Mouse (Mus musculus) activated CD4-positive, CD25-positive, alpha-beta regulatory T cell, adult 4 months (primary cell): ENCODE measurements around the gene Mdga1. TPM values are rescaled to one million over a fixed set of nuclear protein-coding genes. Genes with fewer than 3 reads are reported as not detected.

Source experiments
- ATAC-seq: one replicate; pipeline ENCODE4 v1.8.0; 2017
- polyA plus RNA-seq, 2 experiments: library from polyadenylated mRNA; unstranded; fragments of 100-300 nt; shearing (Covaris generic); gene quantifications; one replicate each; pipeline ENCODE4 v1.2.1; 2017

Mdga1 gene
- polyA plus RNA-seq, 2 experiments from 2014 or later = not detected

DNA sequence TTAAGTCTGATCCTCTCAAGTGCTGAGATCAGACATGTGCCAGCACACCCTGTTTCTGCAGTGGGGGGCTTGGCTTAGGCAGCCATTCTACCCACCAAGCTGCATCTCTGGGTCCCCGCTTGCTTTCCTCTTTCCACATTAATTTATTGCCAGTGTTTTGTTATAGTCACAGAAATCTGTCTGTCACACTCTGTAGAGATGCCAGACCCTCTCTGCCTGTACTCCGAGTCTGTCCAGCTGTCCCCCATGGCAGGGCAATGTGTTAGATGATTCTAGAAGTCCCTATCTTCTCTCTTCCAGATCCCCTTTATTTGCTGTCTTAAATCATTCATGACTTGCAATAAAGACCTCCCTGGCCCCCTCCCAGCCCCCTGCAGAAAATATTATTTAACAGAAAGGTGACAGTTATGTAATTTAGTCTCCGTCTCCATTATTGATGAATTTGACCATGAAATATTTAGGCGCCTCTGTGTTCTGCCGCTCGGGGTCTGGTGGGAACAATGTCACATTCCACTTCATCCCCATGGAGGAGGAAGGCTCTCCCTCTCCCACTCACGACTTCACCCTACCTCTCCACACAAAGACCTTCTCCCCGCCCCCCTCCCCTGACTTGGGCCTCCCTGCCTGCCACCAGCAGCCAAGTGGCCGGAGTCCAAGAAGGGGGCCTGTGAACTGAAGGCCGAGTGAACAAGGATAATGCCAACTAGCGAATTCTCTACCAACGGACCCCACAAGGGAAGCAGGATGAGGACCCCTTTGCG is 50.9 kb downstream of the Mdga1 start:
- no peak for ATAC-seq

DNA sequence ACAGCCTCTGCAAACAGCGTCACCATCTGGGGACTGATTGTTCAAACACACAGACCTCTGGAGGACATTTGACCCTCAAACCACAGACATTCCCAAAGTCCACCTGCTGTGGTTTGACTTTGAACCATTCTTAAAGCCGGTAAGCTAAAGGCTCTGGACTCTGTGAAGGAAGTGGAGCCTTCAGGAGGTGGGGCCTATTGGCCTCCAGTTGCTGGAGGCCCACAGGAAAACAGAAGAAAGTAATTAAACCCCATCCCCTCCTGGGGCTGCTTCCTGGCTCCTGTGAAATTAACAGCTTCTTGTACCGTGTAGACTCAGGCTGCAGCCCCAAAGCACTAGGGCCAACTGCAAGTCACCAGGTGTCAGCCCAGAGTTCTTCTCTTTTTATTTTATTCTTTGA is 52.9 kb downstream of the Mdga1 start:
- ATAC-seq = no peak

DNA sequence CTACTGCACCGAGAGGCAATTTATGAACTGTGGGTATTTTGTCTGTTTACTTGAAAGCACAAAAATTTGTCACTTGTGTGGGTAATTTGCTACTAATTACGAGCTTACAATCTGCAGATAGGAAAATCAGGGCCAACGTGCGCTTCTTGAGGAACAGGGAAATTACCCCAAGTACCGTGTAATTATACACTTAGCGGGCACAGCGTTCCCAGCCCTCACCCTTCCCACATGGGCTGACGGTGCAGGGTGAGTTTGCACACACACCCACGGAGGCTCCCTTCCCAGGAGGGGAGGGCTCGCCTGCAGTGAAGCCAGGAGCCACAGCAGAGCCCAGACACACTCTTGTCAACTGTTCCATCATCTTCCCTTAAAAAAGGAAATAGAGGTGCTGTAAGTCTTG is 54.1 kb downstream of the Mdga1 start:
- ATAC-seq = no peak

DNA sequence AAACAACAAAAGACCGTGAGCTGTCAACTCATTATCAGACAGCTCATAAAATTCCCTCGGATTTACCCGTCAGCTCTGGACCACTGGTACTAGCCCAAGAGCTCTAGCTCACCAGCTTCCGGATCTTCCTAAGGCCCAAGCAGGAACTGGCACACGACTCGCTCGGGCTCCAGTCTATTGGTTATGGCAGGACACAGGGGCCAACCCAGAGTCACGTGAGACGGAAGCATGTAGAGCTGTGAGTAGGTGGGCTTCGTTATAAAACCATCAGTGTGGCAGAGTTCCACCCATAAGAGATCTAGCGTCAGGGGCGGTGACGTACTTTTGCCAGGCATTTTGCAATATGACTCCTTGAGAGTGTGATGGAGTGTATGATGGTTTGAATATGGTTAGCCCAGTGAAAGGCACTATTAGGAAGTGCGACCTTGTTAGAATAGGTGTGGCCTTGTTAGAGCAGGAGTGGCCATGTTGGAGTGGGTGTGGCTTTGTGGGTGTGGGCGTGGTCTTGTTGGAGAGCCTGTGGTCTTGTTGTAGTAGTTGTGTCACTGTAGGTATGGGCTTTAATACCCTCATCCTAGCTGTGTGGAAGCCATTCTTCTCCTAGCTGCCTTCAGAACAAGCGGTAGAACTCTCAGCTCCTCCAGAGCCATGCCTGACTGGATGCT is 56.5 kb downstream of the Mdga1 start:
- ATAC-seq = no peak

DNA sequence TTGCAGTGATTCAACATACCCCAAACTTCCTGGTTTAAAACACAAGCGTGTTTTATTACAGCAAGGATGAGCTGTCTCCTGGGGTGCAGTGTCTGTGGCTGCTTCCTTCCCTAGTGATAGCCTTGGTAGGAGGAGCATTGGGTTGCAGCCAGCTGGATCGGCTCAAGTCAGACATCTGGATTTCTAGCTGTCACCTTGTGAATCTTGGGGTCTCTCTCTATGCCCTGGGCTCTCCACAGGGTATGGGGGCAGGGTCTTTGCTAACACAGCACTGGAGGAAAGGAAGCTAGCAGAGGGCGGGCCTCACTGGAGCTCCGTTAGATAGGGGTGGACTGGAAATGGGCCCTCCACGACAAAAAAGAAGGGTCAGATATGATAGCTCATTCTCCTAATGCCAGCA is 57.2 kb downstream of the Mdga1 start:
- no peak for ATAC-seq

DNA sequence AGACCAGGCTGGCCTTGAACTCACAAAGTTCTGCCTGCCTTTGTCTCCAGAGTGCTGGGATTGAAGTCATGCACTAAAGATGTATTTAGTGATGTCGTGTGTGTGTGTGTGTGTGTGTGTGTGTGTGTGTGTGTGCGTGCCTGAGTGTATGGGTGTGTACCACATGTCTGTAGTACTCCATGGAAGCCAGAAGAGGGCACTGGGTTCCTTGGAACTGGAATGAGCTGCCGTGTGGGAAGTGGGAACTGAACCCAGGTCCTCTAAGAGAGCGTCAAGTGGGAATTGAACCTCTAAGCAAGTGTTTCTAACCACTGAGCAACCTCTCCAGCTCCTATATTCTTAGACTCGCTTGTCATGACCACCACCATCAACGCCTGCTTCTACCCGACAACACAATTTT is 60.9 kb downstream of the Mdga1 start:
- ATAC-seq = no peak

DNA sequence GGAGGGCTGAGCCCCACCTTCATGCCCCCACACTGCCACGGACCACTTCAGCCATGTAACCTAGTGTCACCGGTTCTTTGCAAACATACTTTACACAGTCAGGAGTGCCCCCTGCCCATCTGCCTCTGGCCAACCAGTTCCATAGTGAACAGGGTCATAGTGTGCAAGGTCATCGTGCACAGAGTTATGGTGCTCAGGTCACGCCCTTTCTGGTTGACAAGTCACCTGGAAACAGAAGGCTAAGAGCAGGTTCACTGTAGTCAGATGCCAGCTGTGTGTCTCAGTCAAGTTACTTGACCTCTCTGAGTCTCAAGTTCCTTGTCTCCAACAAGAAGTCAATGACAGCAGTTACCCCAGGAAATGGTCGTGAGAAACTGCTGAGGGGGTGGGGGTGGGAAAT is 65.2 kb downstream of the Mdga1 start:
- ATAC-seq = no peak

DNA sequence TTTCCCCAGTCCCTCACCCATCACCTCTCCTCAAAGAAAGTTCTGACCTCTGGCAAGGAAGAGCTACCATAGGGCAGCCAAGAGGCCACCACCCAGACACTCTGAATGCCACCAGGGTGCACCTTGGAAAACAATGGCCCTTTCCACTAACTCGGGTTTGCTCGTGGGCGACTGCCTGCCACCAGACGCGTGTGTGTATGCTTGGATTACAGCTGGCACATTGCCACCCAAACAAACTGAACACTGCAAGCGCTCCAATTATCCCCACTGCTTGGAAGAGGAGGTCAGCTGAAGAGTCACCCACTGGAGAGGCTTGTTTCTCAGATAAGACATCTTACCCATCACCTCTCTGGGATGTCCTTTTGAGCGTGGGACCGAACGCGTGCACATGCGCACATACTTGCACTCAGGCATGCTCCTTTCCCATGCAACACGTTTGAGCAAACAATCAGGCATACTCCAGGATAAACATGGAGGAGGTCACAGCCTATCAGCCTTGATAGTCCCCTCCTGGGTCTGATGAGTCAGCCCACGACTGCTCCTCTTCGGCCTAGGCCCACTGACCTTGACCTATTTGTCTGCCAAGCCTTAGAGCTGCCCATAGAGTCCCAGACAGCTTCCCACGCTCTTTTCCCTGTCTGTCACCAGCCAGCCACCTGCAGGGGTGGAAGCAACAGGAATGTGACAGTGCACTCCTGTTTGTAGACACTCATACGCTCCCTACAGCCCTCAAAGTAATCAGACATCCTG is 67.3 kb downstream of the Mdga1 start:
- no peak for ATAC-seq

DNA sequence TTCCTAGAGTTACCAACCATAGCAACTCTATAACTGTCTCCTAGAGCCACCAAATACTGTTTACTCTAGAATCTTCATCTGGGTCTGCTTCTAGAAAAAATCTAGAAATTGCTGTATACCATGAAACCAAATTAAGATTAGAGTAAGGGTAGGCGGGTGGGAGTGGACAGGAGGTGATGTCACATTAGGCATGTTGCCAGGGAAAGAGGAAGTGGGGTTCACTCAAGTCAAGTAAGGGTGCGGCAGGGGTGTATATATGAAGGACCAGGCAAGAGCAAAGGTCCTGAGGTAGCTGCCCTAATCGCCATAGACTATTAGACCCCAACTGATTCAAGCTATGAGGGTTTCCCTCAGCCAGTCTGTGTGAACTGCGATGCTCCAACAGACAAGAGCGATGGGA is 69.6 kb downstream of the Mdga1 start:
- no peak for ATAC-seq

DNA sequence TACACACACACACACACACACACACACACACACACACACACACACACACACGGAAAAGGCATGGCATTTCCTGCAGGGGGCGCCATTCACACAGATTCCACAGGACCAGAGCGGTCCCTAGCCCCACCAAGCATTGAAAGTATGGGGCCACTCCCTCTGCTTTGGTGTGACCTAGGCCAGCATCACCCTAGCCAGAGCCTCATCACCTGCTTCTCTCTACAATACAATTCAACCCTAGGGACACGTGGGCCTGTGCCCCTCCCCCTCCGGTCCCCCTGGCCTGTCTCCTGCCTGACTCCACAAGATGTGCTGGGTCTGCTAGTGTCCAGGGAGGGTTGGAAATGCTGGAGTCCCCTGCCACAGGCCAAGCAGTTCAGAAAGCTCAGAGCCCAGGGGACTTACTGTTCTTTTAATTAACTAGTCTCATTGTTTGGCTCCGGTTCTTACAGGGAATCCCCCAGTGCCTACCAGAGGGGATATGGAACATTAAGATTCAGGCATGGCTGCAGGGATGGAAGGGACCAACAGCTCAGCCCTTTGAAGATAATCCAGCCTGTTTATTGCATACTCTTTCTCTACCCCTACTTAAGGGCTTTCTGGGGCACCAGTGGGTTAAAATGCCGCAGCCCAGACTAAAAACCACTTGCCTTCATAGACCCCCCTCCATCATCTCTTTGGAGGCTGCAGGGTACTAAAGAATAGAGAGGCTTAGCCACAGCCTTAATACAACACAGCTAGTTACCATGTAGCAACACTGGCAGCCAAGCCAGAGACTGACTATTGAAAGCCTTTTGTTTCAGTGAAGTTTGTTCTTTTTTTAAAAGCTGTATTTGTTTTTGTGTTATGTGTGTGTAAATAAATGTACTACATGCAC is 73.5 kb downstream of the Mdga1 start:
- no peak for ATAC-seq

DNA sequence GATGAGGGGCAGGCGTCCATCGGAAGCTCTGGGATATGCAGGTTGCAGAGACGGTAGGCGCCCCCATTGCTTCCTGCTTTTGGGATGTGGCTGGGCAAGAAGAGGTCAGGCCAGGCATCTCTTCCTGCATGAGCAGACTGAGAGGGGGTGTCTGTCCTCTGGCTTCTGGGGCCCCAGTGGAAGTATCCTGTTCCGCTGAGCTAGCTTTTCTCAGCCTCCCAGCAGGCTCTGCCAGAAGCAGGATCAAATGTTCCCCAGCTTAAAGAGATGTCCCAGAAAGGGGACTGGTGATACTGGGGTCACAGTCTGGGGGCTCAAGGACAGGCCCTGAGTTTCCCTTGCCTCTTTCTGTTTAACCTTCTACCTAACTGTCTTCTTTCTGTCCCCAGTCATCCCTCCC is 74.3 kb downstream of the Mdga1 start:
- ATAC-seq = no peak

DNA sequence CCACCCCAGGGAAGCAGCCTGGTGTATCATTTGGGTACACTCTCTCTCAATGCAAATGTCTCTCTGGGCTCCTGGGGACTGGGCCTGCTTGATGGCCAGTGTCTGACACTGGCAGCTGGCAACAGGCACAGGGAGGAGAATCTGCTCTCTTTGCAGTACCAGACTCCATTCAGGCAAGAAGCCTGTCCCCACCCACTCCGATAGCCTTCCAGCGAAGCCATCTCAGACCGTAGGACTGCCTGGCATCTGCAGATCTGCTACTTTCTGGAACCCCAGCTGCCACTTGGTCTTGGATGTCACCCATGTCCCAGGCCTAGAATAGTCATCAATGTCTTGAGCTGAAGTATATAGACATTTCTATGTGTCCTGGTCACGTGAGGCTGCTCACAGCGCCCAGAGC is 74.9 kb downstream of the Mdga1 start:
- no peak for ATAC-seq

DNA sequence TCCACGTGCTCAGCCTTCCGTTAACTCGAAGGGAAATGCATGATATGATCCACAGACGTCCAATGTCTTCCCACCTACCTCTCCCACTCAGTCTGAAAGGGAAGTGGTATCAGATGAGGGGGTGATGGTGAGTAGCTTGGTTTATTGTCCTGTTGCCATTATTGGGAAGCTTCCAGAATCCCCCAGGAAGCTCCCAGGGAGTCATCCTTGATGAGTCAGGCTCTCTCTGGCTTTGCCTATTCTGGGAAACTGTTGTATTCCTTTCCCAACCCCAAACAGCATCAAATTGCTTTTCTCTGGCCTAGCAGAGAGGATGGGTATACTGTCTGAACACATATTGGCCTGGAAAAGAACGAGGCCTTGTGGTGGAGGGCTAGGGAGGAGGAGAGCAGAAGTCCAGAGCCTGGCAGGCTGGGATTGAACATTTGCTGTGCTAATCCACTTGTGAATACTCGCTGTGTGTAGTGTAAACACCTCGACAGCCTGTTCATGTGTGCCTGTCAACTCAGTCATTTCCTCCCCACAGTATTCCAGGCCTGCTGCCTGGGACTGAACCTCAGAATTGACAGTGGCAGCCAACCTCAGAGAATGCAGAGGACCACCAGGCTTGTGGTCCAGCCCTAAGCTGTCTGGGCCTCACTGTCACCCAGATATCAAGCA is 79.3 kb downstream of the Mdga1 start:
- ATAC-seq = no peak

DNA sequence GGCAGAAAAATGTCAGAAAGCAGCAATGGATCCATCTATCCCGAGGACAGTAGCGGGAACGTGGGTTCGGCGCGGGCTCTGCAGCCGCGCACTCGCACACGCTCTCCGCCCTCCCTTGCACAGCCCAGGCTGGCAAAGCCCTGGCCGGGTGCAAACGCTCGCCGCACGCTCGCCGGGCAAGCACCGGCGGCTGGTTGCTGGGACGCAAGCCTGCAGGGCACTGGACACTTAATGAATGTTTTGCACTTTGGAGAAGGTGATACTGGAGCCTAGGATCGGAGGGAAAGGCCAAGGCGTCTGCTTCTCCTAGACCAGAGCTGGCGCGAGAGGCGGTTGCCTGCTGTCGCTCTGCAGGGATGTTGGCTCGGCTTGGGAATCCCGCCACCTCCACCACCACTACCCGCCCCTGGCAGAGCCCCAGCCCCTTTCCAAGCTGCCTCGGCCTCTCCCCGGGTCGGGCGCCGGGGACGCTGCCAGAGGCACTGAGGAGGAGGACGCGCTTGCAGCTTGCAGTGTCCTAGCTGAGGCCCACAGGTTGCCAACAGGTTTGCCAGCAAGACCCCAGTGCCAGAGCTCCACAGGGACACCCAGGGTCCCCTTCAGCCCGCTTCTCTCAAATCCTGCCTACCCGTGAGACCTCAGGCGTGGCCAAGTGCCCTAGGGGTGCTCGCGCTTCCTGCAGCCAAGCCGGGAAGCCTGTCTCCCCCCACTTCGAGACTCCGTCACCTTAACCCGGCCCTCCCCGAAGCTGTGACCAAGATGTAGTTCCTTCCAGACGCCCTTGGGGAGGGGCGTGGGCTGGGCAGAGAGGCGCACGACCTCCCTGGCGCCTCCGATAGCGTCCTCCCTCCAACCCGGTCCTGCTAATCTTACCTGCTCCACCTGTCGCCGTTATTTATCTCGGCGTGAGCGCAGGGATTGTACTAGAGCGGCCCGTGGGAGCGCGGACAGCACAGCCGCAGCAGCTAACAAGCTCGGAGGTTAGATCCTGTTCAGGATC is 80.6 kb downstream of the Mdga1 start:
- ATAC-seq = no peak

DNA sequence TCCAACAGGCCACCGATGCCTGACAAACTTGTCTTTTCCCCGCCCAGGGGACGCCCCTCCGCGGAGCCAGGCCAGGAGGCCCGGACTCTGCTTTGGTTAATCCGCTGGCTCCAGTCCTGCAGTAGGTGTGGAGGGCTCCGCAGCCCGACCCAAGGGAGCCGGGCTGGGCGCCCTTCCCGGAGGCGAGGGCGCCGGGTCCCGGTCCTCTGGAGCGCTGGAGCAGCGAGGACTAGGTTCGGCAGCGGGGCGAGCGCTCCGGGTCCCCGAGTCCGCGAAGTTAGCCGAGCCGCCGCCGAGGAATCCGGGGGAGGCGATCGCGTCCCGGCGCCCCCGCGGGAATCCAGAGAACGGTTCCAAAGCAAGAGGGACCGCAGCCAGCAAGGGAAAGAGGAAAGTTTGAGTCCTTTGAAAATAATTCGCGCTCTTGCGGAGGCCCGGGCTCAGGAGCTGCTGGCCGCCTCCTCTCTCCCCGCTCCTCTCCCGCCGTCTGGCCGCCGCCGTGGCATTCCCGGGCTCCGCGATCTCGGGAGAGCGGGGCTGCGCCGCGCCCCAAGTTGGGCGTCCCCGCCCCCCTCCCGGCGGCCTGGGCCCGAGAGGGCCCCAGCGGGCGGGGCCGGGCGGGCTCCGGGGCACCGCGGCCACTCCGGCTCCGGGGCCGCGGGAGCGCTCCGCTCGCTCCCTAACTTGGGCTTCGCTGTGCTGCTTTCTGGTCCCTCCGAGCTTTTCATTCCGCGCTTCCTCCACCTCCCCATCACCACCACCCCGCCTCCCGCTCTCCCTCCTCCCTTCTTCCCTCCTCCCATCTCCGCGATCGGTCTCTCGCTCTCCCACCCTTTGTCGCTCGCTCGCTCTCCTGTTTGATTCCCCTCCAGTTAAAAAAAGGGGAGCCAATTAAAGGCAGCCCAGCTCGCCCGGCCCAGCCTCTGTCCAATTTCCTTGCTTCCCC is 81.7 kb downstream of the Mdga1 start:
- no peak for ATAC-seq

DNA sequence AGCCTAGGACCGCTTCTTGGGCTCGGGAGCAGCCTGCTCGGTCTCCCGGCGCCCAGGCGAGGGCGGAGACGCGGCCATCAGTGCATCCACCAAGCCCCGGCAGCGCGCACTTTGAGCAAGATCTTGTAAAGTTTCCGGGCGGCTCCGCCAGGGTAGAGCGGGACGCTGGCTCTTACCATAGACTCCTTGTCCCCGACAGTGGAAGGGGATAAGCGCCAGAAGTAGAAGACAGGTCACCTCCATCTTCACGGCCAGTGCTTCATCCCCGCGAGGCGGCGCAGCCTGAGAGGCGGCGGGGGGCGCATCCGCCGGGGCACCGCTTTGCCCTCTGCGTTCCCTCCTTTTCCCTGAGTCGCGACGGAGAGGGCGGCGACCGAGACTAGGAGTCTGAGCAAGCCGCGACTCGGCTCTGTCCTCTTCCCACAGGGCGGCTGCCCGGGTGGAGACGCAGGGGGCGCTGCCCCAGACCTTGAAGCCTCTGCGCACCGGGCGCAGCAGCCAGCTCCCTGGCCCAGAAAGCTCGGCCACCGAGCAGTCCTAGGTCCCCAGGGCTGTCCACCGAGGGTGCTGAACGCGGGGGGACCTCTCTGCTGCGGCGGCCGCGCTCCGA is 82.5 kb downstream of the Mdga1 start:
- no peak for ATAC-seq

DNA sequence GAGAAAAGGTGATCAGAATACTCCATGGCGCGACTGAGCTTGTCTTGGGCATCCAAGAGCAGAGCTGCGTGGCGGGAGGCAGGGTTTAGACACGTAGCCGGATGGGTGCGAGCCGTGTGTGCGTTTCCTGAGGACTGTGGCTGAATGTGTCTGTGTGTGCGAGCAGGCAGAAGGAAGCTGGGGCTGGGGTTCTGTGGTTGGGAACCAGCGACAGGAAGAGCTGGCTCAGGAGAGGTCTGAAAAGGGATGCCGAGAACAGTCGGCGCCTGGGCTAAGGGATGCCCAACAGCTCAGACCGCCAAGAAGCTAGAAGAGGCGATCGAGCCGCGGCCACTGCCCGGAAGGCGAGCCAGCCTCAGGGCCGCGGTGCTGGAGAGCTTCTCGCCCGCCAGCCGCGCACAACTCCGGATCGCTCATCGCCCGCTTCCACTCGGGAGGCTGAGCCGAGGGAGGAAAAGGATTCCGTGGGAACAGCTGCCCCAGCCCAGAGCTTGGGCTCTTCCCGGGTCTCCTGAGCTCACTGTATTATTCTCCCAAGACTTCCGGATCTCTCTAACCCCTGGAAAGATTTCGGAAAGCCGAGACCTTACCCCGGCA is 83.1 kb downstream of the Mdga1 start:
- ATAC-seq = no peak

DNA sequence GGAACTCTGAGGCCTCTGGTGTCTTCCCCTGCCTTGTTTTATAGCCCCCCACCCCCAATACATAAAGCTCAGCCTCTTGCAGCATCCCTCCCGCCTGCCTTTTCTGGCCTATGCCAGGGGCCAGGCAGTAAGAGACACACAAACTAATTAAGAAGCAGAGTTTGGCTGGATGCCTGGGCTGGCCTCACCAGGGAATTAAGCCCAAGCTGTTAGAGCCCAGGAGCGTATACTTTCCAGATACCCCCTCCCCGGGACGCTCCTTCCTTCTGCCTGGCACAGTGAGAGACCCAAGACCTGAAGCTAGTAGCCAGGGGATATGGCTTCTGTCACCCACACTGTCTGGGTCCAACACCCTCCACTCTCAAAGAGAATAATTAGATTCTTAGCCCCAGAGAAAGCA is 83.8 kb downstream of the Mdga1 start:
- ATAC-seq = no peak

DNA sequence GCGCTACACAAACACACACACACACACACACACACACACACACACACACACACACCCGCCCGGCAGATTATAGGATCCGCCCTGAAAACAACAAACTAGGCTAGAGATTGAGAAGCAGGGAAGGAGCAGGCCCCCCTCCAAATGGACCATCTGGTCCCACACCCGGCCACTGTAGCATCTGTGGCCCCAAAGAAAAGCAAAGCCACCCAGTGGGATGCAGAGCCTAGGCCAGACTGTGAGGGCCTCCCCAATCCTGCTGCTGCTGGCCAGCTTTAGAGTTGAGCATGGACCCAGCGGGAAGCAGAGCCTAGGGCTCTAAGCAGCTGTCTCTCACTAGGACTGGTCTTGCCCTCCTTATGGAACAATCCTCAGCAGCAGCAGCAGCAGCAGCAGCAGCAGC is 85.3 kb downstream of the Mdga1 start:
- no peak for ATAC-seq
